Mouse (Mus musculus): ENCODE measurements around the gene Nfe2l2.

Gene Nfe2l2

DNA sequence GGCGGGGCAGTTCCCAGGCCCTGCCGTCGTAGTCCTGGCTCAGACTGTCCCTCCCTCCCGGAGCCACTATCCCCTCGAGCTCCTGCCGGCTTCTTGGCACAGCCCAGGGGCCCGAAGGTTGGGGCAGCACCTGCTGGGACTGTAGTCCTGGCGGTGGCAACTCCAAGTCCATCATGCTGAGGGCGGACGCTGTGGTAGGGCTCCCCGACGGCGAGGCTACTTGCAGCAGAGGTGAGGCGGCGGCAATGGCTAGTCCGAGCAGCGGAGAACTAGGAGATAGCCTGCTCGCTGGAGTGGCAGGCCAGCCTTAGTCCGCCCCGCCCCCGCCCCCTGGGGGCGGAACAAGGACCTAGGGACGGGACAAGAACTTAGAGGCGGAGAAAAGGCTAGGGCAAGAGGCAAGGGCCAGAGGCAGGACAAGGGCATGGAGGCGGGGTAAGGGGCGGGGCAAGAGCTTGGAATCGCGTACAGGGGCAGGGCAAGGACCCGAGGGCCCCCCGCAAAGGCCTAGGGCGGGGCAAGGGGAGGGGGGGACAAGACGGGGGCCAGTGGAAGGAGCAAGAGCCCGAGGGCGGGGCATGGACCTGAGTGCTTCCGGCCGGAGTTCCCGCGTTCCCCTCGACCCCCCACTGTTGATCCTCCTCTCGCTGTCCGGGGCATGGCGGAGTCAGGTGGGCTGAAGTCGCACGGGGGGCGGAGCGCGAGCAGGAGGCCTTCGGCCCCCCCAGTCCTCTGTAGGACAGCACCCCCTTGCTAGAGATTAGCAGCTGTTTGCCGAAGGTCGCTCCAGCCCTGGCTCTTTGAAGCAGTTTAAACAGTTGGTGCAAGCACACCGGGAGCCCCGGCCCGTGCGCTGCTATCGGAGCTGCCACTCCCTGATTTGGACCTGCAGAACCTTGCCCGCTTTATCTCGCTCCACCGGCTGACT is at the start of gene Nfe2l2:
Gene Nfe2l2 (minus strand): TSS at position 408 of the 928 bp plus-strand sequence.
- in situ Hi-C loops (cut with MboI, MseI): no loop called here

GRCm38 (mm10) chr2:75752306-75753175 is 48.1 kb upstream of the Nfe2l2 start:
- in situ Hi-C loops (cut with MboI, MseI): no loop called here

DNA sequence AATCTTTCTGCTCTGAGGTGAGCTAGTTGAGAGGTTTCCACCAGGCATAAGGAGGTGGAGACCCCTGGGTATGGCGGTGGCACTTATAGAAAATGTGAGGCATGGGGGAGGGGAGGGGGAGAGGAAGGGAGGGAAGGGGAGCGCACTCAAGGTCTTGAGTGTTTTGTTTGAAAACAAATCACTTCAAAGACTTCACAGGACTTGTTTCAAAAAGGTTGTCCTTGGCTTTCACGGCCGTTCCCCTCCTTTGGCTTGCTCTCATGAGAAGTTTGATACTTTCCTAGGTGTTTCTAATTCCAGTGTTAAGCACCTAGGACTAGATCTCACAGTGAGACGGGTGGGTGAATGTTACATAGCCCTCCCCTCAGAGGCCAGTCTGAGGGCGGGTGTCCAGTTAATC is 47.5 kb upstream of the Nfe2l2 start:
- in situ Hi-C loops (cut with MboI, MseI): no loop called here

GRCm38 (mm10) chr2:75750869-75751268 is 46.4 kb upstream of the Nfe2l2 start:
- in situ Hi-C loops (cut with MboI, MseI): no loop called here

DNA sequence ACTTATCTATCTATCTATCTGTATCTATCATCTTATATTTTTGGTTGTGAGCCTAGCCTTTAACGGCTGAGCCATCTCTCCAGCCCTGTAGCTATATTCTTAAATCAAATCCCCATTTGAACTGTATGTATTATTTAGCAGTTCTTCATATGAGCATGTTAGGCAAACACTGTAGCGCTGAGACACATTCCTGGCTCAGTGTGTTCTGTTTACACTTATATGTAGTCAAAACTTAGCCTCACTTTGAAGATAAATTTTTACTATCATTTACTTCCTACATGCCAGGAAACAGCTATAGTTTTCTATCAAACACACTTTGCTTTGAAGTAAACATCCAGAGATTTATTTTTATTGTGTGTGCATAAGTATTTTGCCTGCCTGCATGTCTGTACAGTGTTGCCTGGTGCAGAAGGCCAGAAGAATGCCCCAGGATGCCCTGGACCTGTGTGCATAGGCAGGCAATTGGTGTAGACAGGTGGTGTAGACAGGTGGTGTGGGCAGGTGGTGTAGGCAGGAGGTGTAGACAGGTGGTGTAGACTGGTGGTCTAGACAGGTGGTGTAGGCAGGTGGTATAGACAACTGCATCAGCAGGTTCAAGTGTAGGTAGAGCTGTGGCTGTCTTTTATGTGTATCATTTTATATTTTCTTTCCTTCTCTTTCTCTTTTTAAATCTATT is 45.7 kb upstream of the Nfe2l2 start:
- in situ Hi-C loops (cut with MboI, MseI): no loop called here

DNA sequence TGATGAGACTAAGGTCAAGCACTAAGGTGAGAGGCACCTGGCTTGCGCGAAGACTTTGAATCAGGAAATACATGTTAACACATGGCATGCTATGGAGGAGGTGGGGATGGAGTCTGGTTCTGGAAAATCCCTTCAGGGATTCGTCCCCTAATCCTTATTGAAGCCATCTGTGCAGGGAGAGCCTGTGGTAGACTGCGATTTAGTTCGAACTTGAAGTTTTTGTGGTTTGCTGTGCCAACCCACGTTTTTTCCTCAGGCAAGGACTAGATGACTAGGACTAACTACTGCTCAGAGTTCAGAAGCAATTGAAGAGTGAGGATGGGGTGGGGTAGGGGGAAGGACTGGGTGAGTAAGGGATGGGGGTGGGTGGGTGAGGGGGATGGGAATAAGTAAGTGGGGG is 44.4 kb upstream of the Nfe2l2 start:
- in situ Hi-C loops (cut with MboI, MseI): no loop called here

GRCm38 (mm10) chr2:75737006-75737503 is 32.6 kb upstream of the Nfe2l2 start:
- in situ Hi-C loops (cut with MboI, MseI): no loop called here

GRCm38 (mm10) chr2:75734196-75734865 is 29.9 kb upstream of the Nfe2l2 start:
- in situ Hi-C loops (cut with MboI, MseI): no loop called here

DNA sequence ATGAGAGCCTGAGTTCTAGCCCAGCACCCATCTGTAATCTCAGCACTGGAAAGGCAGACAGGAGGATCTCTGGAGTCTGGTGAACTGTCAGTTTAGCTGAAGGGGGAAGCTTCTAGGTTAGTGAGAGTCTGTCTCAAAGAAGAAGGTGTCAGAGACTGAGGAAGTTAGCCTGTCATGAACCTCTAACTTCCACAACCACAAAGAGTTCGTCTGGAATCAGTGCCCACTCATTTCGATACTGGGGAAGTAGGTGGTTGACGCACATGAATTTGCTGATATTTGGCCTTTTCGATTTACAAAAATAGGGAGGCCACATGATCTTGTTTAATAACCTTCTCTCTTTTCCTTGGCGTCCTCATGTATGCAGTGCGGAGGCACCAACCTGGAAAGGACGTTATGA is 28.7 kb upstream of the Nfe2l2 start:
- in situ Hi-C loops (cut with MboI, MseI): no loop called here

DNA sequence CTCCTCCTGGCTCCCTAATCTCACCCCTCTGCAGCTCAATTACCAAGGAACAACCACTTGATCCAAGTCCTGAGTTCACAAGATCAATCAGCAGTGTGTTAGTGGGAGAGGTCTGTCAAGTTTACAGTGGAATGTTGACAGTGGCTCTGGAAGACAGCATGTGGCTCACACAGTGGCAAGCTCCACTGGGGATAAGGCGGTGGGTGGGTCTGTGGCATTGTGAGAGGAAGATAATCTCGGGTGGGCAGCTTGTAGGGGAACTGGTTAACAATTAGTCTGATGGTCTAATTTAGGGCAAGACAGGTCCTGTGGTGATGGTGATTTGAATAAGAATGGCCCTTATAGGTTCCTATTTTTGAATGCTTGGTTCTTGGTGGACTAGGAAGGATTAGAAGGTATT is 27.5 kb upstream of the Nfe2l2 start:
- in situ Hi-C loops (cut with MboI, MseI): no loop called here

GRCm38 (mm10) chr2:75731233-75731651 is 26.8 kb upstream of the Nfe2l2 start:
- in situ Hi-C loops (cut with MboI, MseI): no loop called here

DNA sequence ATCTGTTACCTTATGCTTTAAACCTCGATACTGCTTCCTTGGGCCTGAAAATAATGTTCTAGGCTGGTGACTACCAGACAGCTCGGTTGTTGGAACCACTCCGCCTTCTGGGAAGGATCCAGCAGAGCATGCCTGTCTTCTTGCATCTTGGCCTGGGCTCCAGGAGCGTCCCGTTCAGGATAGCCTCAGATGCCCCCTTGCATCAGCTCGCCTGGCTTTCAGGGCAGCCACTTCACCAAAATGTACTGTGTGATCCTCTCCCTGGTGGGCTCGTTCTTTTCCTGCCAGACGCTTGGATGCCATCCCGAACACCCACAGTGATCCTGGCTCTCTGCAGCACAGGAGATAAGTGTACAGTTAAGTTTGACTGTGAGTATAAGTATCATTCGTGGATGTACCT is 25.6 kb upstream of the Nfe2l2 start:
- in situ Hi-C loops (cut with MboI, MseI): no loop called here

DNA sequence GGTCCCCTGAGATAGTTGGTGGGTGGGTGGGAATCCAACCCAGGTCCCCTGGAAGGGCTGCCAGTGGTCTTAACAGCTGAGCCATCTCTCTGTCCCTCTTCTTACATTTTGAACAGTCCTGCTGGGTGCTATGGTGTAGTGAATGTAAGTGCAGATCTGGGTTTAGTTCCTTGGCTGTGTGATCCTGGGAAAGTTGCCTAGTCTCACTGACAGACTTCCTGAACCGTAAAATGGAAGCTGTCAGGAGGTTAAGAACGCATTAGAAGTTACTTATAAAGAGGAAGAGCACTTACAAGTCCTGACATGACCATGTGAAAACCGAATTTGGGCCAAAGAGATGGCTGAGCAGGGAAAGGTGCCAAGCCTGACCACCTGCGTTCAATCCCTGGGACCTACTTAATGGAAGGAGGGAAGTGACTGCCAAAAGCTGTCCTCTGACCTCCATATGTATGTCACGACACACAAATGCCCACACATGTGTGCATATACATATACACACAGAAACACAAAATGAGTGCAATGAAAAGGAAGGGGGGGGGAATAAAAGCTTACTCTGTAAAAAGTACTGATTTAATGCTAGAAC is 20.5 kb upstream of the Nfe2l2 start:
- in situ Hi-C loops (cut with MboI, MseI): no loop called here

DNA sequence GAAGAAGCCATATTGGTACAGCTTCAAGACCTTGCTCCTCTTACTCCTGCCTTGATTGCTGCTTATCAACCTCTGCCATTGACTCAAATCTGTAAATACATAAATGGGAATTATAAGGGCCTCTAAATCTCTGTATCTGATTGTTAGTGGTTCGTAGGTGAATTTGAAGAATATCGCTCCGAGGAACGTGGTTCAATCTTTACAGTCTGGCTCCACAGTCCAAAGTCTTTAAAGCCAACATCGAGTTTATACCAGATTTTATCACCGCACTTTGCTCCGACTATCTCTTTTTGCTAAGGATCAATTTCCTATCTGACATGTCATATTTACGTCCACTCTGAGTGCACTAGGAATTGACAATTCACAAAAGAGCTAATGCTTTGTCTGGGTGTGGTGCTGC is 19.0 kb upstream of the Nfe2l2 start:
- in situ Hi-C loops (cut with MboI, MseI): no loop called here

DNA sequence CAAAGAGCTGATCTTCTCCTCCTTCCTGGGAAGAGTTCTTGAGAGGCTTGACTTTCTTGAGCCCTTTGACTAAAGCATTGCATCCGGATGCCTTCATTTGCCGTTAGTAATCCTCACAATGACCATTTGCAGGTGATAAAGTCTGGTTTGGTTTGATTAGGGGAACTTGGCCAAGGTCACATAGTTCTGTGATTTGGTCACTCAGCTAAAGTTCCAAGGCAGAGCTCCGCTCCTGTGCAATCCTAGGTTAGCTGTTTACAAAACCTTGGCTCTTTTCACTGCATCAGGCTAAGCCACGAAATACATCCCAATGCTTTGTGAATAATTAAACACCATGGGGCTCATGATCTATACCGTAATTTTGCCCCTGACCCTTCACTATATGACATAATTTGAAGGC is 18.5 kb upstream of the Nfe2l2 start:
- in situ Hi-C loops (cut with MboI, MseI): no loop called here

- in situ Hi-C loops (cut with MboI, MseI): no loop called here
Measured at GRCm38 (mm10) chr2:75720236-75721027, 16.0 kb upstream of the Nfe2l2 start.

- in situ Hi-C loops (cut with MboI, MseI): loop anchor here (5.0 kb wide), 1 partner anchor 43 kb away; no protein-coding TSS in a partner anchor
Measured at GRCm38 (mm10) chr2:75719331-75719869, 15.0 kb upstream of the Nfe2l2 start.

DNA sequence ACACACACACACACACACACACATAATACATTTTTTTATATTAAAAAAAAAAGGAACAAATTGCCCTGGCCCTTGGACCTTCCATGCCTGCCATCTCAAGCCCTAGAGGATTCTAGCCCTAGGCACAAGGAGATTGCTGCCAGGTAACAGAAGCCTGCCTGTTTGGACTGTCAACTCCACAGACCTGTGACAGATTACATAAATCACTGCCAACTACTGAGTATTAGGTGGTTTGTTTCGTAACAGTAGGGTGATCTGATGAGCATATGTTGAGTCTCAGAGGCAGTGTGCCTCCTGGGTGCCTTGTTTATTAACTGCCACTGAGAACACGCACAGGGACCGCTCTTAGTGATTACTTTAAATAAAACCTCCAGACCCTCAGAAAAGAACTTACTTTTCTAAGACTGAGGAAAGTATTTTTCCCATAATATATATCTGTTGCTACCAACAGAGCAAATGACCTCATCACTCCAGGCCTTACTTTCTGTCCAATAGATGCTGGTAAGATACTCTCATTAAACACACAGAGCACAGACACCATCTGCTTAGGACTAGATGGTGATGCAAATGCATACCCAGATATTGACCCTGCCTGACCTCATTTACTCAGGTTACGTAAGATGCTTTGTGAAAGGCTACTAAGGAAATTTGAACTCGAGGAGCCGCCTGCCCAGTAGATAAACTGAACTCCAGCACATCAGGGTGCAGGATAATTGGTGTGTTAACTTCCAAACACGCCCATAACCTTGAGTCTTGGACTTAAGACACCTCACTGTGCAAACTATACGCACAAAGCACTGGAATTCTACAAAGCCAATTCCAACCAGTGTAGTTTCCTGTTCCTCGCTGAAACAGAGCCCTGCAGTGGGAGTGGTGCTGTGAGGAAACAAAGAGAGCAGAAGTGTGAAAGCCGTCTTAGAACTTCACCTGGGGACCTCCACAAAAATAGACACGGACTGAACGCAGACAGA is 11.9 kb upstream of the Nfe2l2 start:
- in situ Hi-C loops (cut with MboI, MseI): loop anchor here (5.0 kb wide), 1 partner anchor 46 kb away; no protein-coding TSS in a partner anchor

Measured in regulatory T cell (primary cell).